Mouse (Mus musculus) neural tube, embryonic 13.5 days (tissue): ENCODE data around the gene Hdac9. TPM values are rescaled to one million over a fixed set of nuclear protein-coding genes. Genes with fewer than 3 reads are reported as not detected.
A peak's percentile ranks its signal among the peaks of the same experiment; 100 is the strongest.

ENCODE experiments used
- ATAC-seq: fragments of 200-750 bp; cut with Nextera tagmentation; 2 replicates; pipeline ENCODE4 v1.8.0; 2017; ENCODE audit warnings: low read depth, mild to moderate bottlenecking, moderate TSS enrichment, moderate library complexity
- H3K27ac ChIP-seq: fragments of 300-500 bp; sonication (generic); replicated peaks from 2 replicates; pipeline ENCODE4 v1.5.1; 2015; ENCODE audit warnings: moderate library complexity, mild to moderate bottlenecking, inconsistent platforms
- H3K27me3 ChIP-seq: fragments of 300-500 bp; sonication (generic); 2 replicates; pipeline ENCODE4 v1.6.1; 2015; ENCODE audit warnings: mild to moderate bottlenecking, inconsistent platforms
- H3K36me3 ChIP-seq: fragments of 300-500 bp; sonication (generic); 2 replicates; pipeline ENCODE4 v1.6.1; 2015; ENCODE audit warnings: mild to moderate bottlenecking, inconsistent platforms
- H3K4me1 ChIP-seq: fragments of 300-500 bp; sonication (generic); replicated peaks from 2 replicates; pipeline ENCODE4 v1.6.1; 2015; ENCODE audit warnings: inconsistent platforms
- H3K4me2 ChIP-seq: fragments of 300-500 bp; sonication (generic); 2 replicates; pipeline ENCODE4 v1.6.1; 2015; ENCODE audit warnings: inconsistent platforms, mild to moderate bottlenecking, moderate library complexity
- H3K4me3 ChIP-seq: fragments of 300-500 bp; sonication (generic); 2 replicates; pipeline ENCODE4 v1.5.1; 2015; ENCODE audit warnings: mild to moderate bottlenecking, inconsistent platforms
- H3K9ac ChIP-seq: fragments of 300-500 bp; sonication (generic); 2 replicates; pipeline ENCODE4 v1.6.1; 2015; ENCODE audit warnings: moderate library complexity, mild to moderate bottlenecking, inconsistent platforms
- H3K9me3 ChIP-seq: fragments of 300-500 bp; sonication (generic); 2 replicates; pipeline ENCODE4 v1.6.1; 2016; ENCODE audit warnings: inconsistent platforms
- WGBS: fragments of 180-500 bp; shearing (Covaris S2); methylation state at CpG from one replicate; pipeline ENCODE4 v1.1.7; 2015; 5-methylcytosine and 5-hydroxymethylcytosine counted together
- polyA plus RNA-seq: library from polyadenylated mRNA; unstranded; fragments of >200 nt; fragmentation: Nextera tagmentation; extraction: Ambion mirVana; gene quantifications from 2 replicates; pipeline ENCODE4 v1.2.1, GENCODE M21; 2015

Hdac9 gene
- polyA plus RNA-seq, 1 experiment from 2014 or later: 9.6 TPM

DNA sequence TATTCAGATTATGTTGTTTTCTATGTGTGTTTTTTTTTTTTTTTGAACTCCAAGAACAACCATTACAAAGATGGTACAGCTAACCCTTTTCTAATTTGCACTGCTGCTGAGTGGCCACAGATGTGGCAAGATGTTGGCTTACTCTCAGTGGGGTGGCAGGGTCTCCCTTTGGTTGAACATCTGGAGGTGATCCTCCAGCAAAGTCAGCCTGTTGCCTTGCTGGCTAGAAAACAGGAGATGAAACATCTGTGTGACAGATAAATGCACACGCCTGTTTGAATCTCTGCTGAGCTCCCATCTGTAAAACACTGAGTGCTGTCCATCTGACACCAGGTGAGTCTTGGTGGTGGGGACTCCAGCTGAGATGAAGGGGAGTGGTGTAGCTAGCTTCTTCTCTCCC, 537.2 kb downstream of the Hdac9 start:
- WGBS: 88% methylated on average over 1 of the region's 1 CpGs
- H3K27ac ChIP-seq: no peak overlapping the region
- ATAC-seq: no peak
- no peak overlapping the region for H3K4me3 ChIP-seq
- no peak overlapping the region for H3K4me2 ChIP-seq
- H3K36me3 ChIP-seq: no peaks in the 10 kb centered on the region
- no peaks in the 10 kb centered on the region for H3K9me3 ChIP-seq
- H3K27me3 ChIP-seq: no peaks in the 10 kb centered on the region
- H3K9ac ChIP-seq: no peak overlapping the region
- H3K4me1 ChIP-seq: no peaks in the 10 kb centered on the region

GRCm38 (mm10) chr12:34378637-34379036, 538.3 kb downstream of the Hdac9 start:
- no peak overlapping the region for H3K4me3 ChIP-seq
- H3K4me1 ChIP-seq: no peaks in the 10 kb centered on the region
- no peaks in the 10 kb centered on the region for H3K36me3 ChIP-seq
- H3K9ac ChIP-seq: no peak overlapping the region
- H3K27me3 ChIP-seq: no peaks in the 10 kb centered on the region
- ATAC-seq: no peak
- 86% methylated on average over 4 of the region's 4 CpGs for WGBS
- no peak overlapping the region for H3K4me2 ChIP-seq
- no peaks in the 10 kb centered on the region for H3K9me3 ChIP-seq
- no peak overlapping the region for H3K27ac ChIP-seq

DNA sequence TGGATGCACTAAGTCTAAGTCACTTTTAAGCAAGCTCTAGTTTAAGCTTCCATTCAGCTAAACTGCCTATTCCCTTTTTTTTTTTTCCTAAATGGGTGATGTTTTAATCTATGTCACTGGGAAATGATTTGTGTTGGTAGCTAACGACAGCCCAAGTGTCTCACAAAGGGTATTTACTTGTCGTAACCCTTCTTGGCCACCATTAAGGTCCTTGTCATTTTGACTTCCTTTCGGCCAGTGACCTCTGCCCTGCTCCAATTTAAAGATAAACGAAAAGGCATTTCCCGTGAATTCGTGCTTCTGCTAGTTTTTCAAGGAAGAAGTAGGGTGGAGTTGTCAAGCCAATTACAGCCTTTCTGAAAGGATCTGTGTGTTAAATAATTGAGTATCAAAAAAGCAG, 565.0 kb downstream of the Hdac9 start:
- Histone ChIP-seq H3K9ac (no peak overlapping the region), H3K27ac (no peak overlapping the region), H3K4me1 (peaks cover 5% of the 10 kb centered on the region), H3K4me3 (no peak overlapping the region), H3K9me3 (no peaks in the 10 kb centered on the region), H3K36me3 (no peaks in the 10 kb centered on the region), H3K4me2 (no peak overlapping the region), H3K27me3 (no peaks in the 10 kb centered on the region)
- ATAC-seq: no peak
- WGBS: 5% methylated on average over 6 of the region's 6 CpGs

DNA sequence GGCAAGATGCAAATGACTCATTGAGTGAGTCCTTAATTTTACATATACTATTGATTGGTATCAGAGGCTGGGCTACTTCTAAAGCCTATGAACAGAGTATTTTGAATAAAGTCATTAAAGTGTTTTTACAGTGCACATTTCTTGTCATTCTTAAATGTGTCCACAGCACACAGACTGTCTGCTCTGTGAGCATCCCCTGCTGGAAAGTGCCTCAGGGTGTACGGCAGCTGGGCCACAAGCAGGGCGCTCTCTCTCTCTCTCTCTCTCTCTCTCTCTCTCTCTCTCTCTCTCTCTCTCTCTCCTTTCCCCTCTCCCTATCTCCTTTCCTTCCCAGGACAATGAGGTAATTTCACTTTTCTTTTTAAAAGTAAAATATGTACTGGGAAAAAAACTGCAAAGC, 569.4 kb downstream of the Hdac9 start:
- WGBS: 32% methylated on average over 2 of the region's 2 CpGs
- Histone ChIP-seq H3K9ac (no peak overlapping the region), H3K4me1 (peaks cover 10% of the 10 kb centered on the region), H3K27me3 (no peaks in the 10 kb centered on the region), H3K4me3 (no peak overlapping the region), H3K36me3 (no peaks in the 10 kb centered on the region), H3K9me3 (no peaks in the 10 kb centered on the region), H3K27ac (no peak overlapping the region), H3K4me2 (no peak overlapping the region)
- 0 out of 2 replicates have a peak, but pooled peaks have one; percentile 50 for ATAC-seq

DNA sequence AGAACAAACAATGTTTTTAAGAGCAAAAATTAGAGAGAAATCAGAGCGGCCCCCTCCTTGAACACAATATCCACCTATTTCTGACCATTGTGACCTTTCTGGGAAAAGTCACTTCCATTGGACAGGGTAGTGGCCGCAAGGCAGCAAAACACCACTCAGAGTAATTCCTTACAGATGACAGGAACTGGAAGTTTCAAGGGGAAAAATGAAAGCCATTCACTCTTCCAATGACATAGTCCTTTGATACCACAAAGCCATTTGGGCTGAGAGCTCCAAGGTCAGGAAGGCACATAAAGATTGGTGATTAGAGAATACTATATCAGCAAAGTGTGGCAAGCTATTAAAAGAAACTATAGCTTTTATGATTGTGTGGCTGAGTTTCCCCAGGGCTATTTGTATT, 574.1 kb downstream of the Hdac9 start:
- Histone ChIP-seq H3K4me3 (no peak overlapping the region), H3K27me3 (no peaks in the 10 kb centered on the region), H3K9ac (no peak overlapping the region), H3K27ac (no peak overlapping the region), H3K4me2 (no peak overlapping the region), H3K4me1 (peaks cover 10% of the 10 kb centered on the region), H3K9me3 (no peaks in the 10 kb centered on the region), H3K36me3 (no peaks in the 10 kb centered on the region)
- no peak for ATAC-seq
- 75% methylated on average over 2 of the region's 2 CpGs for WGBS

GRCm38 (mm10) chr12:34338886-34339285, 578.0 kb downstream of the Hdac9 start:
- Histone ChIP-seq H3K36me3 (no peaks in the 10 kb centered on the region), H3K4me3 (no peak overlapping the region), H3K9ac (no peak overlapping the region), H3K27ac (no peak overlapping the region), H3K4me2 (no peak overlapping the region), H3K4me1 (0 out of 2 replicates have a peak, but pooled peaks cover 4% of the 10 kb centered on the region), H3K9me3 (no peaks in the 10 kb centered on the region), H3K27me3 (no peaks in the 10 kb centered on the region)
- ATAC-seq: no peak
- 88% methylated on average over 4 of the region's 4 CpGs for WGBS

DNA sequence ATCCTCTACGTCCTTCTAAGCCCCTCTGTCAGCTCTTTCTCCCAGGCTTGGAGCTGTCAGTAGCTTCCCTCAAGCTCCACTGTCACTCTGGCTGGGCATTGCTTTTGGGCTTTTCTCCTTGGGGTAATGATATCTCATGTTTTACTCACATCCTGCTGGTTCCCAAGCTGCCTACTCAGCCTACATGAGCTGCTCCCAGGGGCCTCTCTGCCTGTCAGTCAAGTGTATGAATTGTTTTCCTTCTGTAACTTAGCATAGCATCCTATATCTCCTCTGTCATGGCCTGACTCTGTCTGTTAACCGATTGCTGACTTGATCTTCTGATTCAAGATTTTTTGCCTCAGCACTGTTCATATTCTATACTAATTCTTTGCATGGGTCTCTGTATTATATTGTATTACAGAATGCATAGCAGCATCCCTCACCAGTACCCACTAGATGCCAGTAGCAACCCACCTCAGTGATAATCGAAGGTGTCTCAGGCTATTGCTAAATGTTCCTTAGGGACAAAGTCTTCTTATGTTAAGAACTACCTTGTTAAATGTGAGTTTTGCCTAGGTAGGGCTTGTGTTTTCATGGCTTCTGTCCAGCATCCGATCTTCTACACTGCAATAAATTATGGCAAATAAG, 582.3 kb downstream of the Hdac9 start:
- no peak overlapping the region for H3K9ac ChIP-seq
- H3K9me3 ChIP-seq: no peaks in the 10 kb centered on the region
- no peak for ATAC-seq
- no peaks in the 10 kb centered on the region for H3K36me3 ChIP-seq
- 77% methylated on average over 4 of the region's 4 CpGs for WGBS
- H3K4me2 ChIP-seq: no peak overlapping the region
- H3K27me3 ChIP-seq: no peaks in the 10 kb centered on the region
- no peak overlapping the region for H3K27ac ChIP-seq
- H3K4me3 ChIP-seq: no peak overlapping the region
- 0 out of 2 replicates have a peak, but pooled peaks cover 4% of the 10 kb centered on the region for H3K4me1 ChIP-seq

- Histone ChIP-seq H3K4me3 (no peak overlapping the region), H3K36me3 (no peaks in the 10 kb centered on the region), H3K27ac (no peak overlapping the region), H3K9me3 (no peaks in the 10 kb centered on the region), H3K4me1 (0 out of 2 replicates have a peak, but pooled peaks cover 4% of the 10 kb centered on the region), H3K4me2 (no peak overlapping the region), H3K9ac (no peak overlapping the region), H3K27me3 (no peaks in the 10 kb centered on the region)
- ATAC-seq: no peak
- 65% methylated on average over 4 of the region's 4 CpGs for WGBS
These were observed 584.0 kb downstream of the Hdac9 start for GRCm38 (mm10) chr12:34332884-34333283.

DNA sequence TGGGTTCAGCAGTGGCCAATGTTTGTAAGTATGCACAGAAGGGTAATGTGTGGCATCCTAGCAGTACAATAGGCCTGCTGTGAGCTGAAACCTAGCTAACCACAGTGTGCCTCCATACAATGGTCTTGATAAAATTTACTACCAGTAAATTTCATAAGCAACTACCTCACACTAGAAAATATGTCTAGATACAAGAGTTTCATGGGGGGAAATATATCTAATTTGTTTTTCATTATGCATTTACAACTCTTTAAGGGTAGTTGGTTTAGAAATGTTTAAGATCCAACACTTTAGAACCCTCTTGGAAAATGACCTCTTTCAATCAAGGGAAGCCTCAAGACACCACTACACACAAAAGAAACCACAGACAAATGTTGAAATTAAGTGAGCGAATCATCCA, 589.8 kb downstream of the Hdac9 start:
- no peak overlapping the region for H3K4me3 ChIP-seq
- H3K4me2 ChIP-seq: no peak overlapping the region
- no peaks in the 10 kb centered on the region for H3K27me3 ChIP-seq
- no peak overlapping the region for H3K27ac ChIP-seq
- no peaks in the 10 kb centered on the region for H3K36me3 ChIP-seq
- no peak for ATAC-seq
- H3K4me1 ChIP-seq: no peaks in the 10 kb centered on the region
- WGBS: 94% methylated on average over 1 of the region's 1 CpGs
- H3K9ac ChIP-seq: no peak overlapping the region
- H3K9me3 ChIP-seq: no peaks in the 10 kb centered on the region

DNA sequence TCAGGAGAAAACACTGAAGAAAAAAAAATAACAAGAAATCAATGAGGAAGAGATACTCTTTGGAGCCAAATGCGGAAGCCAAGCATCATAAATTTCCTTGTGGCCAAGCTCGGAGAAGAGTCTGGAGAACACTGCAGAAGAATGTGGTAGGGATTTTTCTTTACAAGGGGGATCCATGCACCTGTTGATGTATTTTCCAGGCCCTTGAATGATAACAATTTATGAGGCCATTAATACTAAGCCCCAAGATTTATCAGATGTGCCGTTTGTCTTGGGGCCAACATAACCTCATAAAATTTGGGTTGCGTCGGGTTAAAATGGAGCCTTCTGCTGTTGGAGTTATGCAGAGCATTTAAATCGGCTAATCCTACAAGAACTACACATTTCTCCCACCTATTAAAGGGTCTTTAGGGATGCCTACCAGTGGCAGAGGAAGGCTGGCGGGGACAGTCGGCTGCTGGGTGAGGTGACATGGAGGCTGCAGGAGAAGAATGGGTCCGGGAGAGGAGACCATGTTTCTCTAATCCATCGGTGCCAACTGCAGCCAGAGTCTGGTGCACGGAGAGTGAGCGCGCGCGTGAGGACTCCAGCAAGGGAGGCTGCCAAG, 604.7 kb downstream of the Hdac9 start:
- H3K9me3 ChIP-seq: no peaks in the 10 kb centered on the region
- H3K4me3 ChIP-seq: no peak overlapping the region
- no peaks in the 10 kb centered on the region for H3K27me3 ChIP-seq
- no peak for ATAC-seq
- no peaks in the 10 kb centered on the region for H3K4me1 ChIP-seq
- no peak overlapping the region for H3K9ac ChIP-seq
- H3K4me2 ChIP-seq: no peak overlapping the region
- 83% methylated on average over 15 of the region's 15 CpGs for WGBS
- H3K27ac ChIP-seq: no peak overlapping the region
- no peaks in the 10 kb centered on the region for H3K36me3 ChIP-seq

GRCm38 (mm10) chr12:34305453-34305852, 611.4 kb downstream of the Hdac9 start:
- no peak overlapping the region for H3K4me2 ChIP-seq
- no peak overlapping the region for H3K9ac ChIP-seq
- H3K4me1 ChIP-seq: no peaks in the 10 kb centered on the region
- WGBS: 62% methylated on average over 3 of the region's 3 CpGs
- no peaks in the 10 kb centered on the region for H3K9me3 ChIP-seq
- ATAC-seq: no peak
- no peak overlapping the region for H3K4me3 ChIP-seq
- H3K27me3 ChIP-seq: no peaks in the 10 kb centered on the region
- no peak overlapping the region for H3K27ac ChIP-seq
- H3K36me3 ChIP-seq: no peaks in the 10 kb centered on the region

DNA sequence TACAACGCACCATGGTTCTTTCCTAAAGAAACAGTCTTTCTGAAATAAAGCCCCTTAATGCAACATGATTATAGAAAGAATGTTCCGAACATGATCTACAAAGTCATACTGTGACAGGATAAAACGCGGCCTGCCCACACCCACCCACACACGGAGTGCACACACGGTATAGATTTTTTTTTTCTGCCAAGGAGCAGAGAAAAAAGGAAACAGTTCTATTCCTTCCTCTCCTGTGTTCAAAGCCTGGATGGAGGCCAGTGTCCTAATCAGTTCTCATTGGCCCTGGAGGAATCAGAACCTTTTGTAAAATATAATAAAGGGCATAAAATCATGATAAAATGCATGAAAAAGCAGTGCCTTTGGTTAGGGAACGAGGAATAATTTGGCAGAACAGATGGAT, 624.5 kb downstream of the Hdac9 start:
- no peak overlapping the region for H3K27ac ChIP-seq
- 77% methylated on average over 7 of the region's 7 CpGs for WGBS
- H3K4me1 ChIP-seq: no peaks in the 10 kb centered on the region
- no peaks in the 10 kb centered on the region for H3K27me3 ChIP-seq
- H3K4me2 ChIP-seq: no peak overlapping the region
- H3K9ac ChIP-seq: no peak overlapping the region
- ATAC-seq: no peak
- H3K36me3 ChIP-seq: no peaks in the 10 kb centered on the region
- H3K9me3 ChIP-seq: no peaks in the 10 kb centered on the region
- H3K4me3 ChIP-seq: no peak overlapping the region

- ATAC-seq: no peak
- WGBS: 64% methylated on average over 2 of the region's 2 CpGs
- no peaks in the 10 kb centered on the region for H3K9me3 ChIP-seq
- H3K27ac ChIP-seq: no peak overlapping the region
- no peaks in the 10 kb centered on the region for H3K27me3 ChIP-seq
- no peaks in the 10 kb centered on the region for H3K4me1 ChIP-seq
- no peak overlapping the region for H3K9ac ChIP-seq
- no peaks in the 10 kb centered on the region for H3K36me3 ChIP-seq
- no peak overlapping the region for H3K4me3 ChIP-seq
- no peak overlapping the region for H3K4me2 ChIP-seq
These were observed 629.7 kb downstream of the Hdac9 start for GRCm38 (mm10) chr12:34287218-34287617.
